Mouse (Mus musculus) small intestine, adult 2 months (tissue): ENCODE results near the gene Gli2. TPM values are rescaled to one million over a fixed set of nuclear protein-coding genes. Genes with fewer than 3 reads are reported as not detected.

Experiments
- H3K27ac ChIP-seq: fragments of 200-500 bp; 2 replicates; pipeline ENCODE4 v1.5.1; 2012; ENCODE audit warnings: low read depth, low read length, control low read depth, inconsistent platforms; ENCODE audit not compliant: insufficient read depth
- H3K27me3 ChIP-seq: fragments of 200-500 bp; 2 replicates; pipeline ENCODE4 v1.6.1; 2012; ENCODE audit warnings: mild to moderate bottlenecking, moderate library complexity, low read length, inconsistent platforms; ENCODE audit not compliant: control insufficient read depth, insufficient read depth
- H3K36me3 ChIP-seq: fragments of 200-500 bp; 2 replicates; pipeline ENCODE4 v1.6.1; 2012; ENCODE audit warnings: mild to moderate bottlenecking, low read length, control low read depth, inconsistent platforms; ENCODE audit not compliant: control insufficient read depth, insufficient read depth
- H3K4me1 ChIP-seq: fragments of 200-500 bp; 2 replicates; pipeline ENCODE4 v1.6.1; 2012; ENCODE audit warnings: low read length, inconsistent platforms, mixed read lengths; ENCODE audit not compliant: control insufficient read depth, insufficient read depth, insufficient read length
- H3K4me3 ChIP-seq: fragments of 200-500 bp; 2 replicates; pipeline ENCODE4 v1.5.1; 2012; ENCODE audit warnings: low read depth, mild to moderate bottlenecking, control low read depth, inconsistent platforms, low read length, moderate library complexity
- CTCF ChIP-seq: fragments of 200-500 bp; IDR thresholded peaks from 2 replicates; pipeline ENCODE4 v1.5.1; 2012; ENCODE audit warnings: low read depth, mild to moderate bottlenecking, control low read depth, inconsistent platforms, low read length, moderate library complexity, mixed read lengths; ENCODE audit not compliant: insufficient replicate concordance, insufficient read length; ENCODE audit errors: extremely low read depth
- POLR2A ChIP-seq: fragments of 200-500 bp; IDR thresholded peaks from 2 replicates; pipeline ENCODE4 v1.6.1; 2012; ENCODE audit warnings: low read depth, mild to moderate bottlenecking, control low read depth, inconsistent platforms, low read length, moderate library complexity
- WGBS: fragments of 180-500 bp; shearing (Covaris S2); methylation state at CpG from one replicate; pipeline ENCODE4 v1.1.7; 2018; 5-methylcytosine and 5-hydroxymethylcytosine counted together
- polyA plus RNA-seq: library from polyadenylated mRNA; depleted of rRNA; stranded (reverse); fragments of >200 nt; gene quantifications from 2 replicates; pipeline ENCODE4 v1.2.3, GENCODE M21; 2012

The Gli2 gene
- polyA plus RNA-seq, 1 experiment: 4.7 TPM

DNA sequence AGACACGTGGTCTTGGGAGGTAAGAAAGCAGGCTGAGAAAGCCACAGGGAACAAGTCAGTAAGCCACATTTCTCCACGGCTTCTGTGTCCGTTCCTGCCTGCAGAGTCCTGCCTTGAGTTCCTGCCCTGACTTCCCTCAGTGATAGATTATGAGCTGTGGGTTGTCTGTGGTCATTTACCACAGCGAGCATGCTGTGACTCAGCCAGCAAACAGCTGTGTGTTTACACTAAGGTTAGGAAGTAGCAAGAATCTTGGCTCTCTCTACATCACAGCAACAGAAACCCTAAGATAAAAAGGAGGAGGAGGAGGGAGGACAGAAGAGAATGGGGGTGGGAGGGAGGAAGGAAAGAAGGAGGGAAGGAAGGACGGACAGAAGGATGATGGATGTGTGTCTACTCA is 59.6 kb downstream of the Gli2 start:
- TF ChIP-seq POLR2A (no peak), CTCF (no peak)
- WGBS: 39% methylated on average over 5 of the region's 5 CpGs

DNA sequence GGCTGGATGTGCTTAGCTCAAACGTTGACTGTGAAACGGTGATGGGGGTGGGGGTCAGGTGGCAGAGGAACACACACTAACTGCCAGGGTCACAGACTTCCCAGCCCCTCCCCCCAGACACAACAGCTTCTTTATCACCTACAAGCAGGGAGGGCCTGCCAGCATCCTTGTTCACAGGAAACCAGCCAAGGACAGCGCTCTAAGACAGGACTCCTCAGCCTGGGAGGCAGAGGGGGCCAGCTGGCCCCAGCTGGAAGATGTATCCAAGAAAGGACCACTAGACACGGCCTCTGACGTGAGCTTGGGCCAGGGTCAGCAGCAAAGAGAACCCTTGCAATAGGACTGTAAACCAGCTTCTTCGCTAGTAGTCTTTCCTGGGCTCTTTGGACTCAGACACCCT is 65.1 kb downstream of the Gli2 start:
- Histone ChIP-seq H3K36me3 (no peaks in the 10 kb centered on the region), H3K4me1 (no peaks in the 10 kb centered on the region), H3K4me3 (no peak overlapping the region), H3K27ac (no peak overlapping the region), H3K27me3 (no peaks in the 10 kb centered on the region)
- no peak for TF ChIP-seq POLR2A
- TF ChIP-seq CTCF: no peak
- 72% methylated on average over 6 of the region's 6 CpGs for WGBS

More for the DNA sequence above, 59.6 kb downstream of the Gli2 start:
- no peak overlapping the region for H3K4me3 ChIP-seq
- H3K4me1 ChIP-seq: no peaks in the 10 kb centered on the region
- no peaks in the 10 kb centered on the region for H3K36me3 ChIP-seq
- H3K27me3 ChIP-seq: no peaks in the 10 kb centered on the region
- no peak overlapping the region for H3K27ac ChIP-seq

DNA sequence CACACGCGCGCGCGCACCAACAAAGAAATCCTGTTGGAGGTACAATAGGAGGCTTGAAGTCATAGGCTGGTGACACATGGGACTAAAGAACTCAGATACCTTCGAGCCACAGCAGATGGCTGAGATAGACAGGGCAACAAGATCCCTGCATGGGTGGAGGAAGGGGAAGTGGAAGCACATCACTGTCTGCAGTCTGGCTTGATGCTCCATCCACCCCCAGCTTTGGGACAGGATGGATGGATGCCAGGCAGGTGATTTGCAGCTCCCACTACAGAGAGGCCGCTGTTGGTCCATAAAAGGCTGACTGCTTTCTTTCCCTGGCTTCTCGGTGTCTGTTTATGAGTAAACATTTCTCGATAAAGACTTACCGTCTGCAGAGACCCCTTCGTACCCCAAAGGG is 65.9 kb downstream of the Gli2 start:
- Histone ChIP-seq H3K27me3 (no peaks in the 10 kb centered on the region), H3K36me3 (no peaks in the 10 kb centered on the region), H3K4me3 (no peak overlapping the region), H3K4me1 (no peaks in the 10 kb centered on the region), H3K27ac (no peak overlapping the region)
- TF ChIP-seq CTCF (no peak), POLR2A (no peak)
- WGBS: 82% methylated on average over 11 of the region's 11 CpGs

DNA sequence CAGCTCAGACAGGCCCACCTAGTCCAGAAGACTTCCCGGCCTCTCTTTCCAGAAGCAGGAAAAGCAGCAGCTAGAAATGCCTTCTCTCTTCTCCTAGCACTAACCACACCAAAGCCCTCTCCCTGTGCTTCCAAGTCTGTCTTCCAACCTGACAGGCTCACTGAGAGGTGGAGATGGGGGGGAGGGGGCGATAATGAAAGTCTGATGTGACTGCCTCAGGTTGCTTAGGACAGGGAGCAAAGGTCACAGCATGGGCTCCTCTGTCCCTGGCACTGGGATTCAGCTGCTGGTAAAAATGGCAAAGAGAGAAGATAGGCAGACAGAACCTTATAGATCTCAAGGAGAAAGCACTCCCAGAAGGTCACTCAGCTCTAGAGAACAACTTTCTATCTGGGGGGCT is 70.0 kb downstream of the Gli2 start:
- Histone ChIP-seq H3K4me1 (no peaks in the 10 kb centered on the region), H3K36me3 (no peaks in the 10 kb centered on the region), H3K27ac (0 out of 2 replicates have a peak overlapping the region, but pooled peaks have one; percentile 85), H3K27me3 (no peaks in the 10 kb centered on the region), H3K4me3 (no peak overlapping the region)
- 52% methylated on average over 2 of the region's 2 CpGs for WGBS
- TF ChIP-seq POLR2A: no peak
- no peak for TF ChIP-seq CTCF

DNA sequence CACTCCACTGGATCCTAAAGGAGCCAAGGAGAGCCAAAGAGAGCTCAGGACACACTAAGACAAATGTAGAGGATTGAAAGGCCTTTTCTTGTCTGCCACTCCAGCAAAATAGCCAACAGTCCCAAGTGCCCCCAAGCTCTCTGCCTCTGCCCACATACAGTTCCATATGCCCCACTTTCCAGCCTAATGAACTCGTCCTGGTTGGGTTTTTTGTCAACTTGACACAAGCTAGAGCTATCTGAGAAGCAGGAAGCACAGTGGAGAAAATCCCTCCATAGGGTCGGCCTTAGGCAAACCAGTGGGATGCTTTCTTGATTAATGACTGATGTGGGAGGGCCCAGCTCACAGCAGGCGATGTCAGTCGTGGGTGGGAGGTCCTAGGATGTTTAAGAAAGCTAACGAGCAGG is 70.6 kb downstream of the Gli2 start:
- Histone ChIP-seq H3K27ac (0 out of 2 replicates have a peak overlapping the region, but pooled peaks have one; percentile 85), H3K27me3 (no peaks in the 10 kb centered on the region), H3K4me3 (no peak overlapping the region), H3K36me3 (no peaks in the 10 kb centered on the region), H3K4me1 (no peaks in the 10 kb centered on the region)
- no peak for TF ChIP-seq CTCF
- no peak for TF ChIP-seq POLR2A
- WGBS: 38% methylated on average over 5 of the region's 5 CpGs

DNA sequence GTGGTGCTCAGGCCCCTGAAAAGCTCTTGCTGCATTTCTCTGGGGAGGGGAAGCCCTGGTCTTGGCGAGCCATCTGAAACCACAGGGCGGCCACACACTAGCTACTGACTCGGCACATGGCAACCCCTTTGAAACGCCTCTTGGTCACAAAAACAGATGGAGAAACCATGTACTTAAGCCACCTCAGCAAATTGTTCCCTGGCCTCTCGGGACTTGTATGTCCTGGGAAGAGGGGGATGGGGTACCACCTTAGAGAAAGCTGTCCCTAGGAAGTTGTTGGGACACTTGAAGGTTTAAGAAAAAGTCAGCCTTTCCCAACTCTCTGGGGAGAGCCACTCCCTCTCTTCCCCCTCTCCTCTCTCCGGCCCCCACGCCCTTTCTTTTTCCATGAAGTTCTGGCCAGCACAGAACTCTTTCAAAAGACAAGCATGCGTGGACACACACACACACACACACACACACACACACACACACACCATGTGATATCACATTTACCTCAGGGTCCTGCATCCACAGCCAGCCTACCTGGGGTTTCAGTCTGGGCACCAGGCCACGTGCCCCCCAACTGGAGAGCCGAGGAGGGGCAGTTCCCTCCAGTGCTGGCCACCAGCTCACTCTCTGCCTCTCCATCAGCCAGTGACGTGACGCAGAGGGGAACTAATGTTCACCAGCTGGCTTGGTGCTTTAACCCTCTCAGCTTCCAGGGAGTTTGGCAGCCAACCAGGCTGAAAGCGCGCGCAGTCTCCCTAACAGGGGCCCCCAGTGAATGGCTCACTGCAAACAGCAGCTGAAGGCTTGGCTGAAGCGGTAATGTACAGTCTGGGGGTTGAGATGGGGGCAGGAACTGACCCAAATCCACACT is 71.2 kb downstream of the Gli2 start:
- H3K27ac ChIP-seq: peak overlapping the region; percentile 85
- no peak for TF ChIP-seq CTCF
- TF ChIP-seq POLR2A: no peak

DNA sequence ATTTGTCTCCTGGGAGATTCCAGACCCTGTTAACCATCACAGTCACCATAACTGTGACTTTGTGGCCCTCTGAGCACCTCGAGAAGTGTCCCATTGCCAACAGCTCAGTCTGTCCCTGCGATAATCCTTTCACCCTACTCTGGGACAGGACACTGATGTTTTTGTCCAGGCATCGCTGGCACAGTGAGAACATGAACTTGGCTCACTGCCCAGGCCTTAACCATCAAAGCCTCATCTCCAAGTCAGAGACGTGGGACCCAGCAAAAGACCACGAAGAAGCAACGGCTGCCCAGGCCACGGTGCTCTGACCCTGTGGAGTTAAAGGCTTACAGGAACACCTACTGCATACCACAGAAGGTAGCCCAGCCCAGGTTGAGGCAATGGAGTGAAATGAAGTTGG is 72.8 kb downstream of the Gli2 start:
- TF ChIP-seq POLR2A: no peak
- TF ChIP-seq CTCF: no peak
- Histone ChIP-seq H3K4me3 (no peak overlapping the region), H3K4me1 (no peaks in the 10 kb centered on the region), H3K36me3 (no peaks in the 10 kb centered on the region), H3K27me3 (no peaks in the 10 kb centered on the region), H3K27ac (peak overlapping the region; percentile 85; the same call in 1 of the 2 replicates)
- WGBS: 62% methylated on average over 7 of the region's 7 CpGs

More for the DNA sequence above, 71.2 kb downstream of the Gli2 start:
- no peaks in the 10 kb centered on the region for H3K4me1 ChIP-seq
- H3K4me3 ChIP-seq: peak overlapping the region; percentile 30
- H3K36me3 ChIP-seq: no peaks in the 10 kb centered on the region
- no peaks in the 10 kb centered on the region for H3K27me3 ChIP-seq
- 39% methylated on average over 16 of the region's 16 CpGs for WGBS
